Mouse (Mus musculus) layer of hippocampus, adult 11-12 months (tissue): ENCODE data around the gene Tmem82.

Source experiments
- DNase-seq: peaks from one replicate; pipeline ENCODE4 v3.0.0; 2022; ENCODE audit warnings: low spot score

Tmem82 gene

DNA sequence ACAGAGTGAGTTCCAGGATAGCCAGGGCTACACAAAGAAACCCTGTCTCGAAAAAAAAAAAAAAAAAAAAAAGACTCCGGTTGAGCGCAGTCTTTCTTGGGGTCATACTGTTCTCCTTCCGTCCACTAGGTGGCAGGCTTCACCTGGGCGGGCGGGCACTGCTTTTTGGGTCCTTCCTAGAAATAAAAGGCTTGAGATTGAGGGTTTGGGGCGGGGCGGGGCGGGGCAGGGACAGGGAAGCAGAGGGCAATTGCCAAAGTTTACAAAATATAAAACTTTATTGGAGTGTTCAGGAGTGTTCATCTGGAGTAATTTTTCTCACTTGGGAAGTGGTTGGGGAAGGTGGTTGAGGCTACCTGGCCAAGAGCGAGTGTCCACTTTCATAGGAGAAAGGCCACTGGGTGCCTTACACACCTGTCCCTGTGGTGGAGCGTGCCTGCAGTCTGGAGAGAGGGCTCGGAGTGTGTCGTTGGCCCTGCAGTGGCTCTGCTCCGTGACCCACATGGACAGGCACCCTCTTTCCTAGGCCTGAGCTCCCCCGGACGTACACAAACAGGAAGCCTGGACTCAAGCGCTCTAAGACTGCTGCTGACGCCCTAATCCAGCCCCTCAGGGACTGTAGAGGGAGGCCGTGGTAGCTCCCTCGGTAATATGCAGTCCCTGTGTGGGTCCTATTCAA is at the start of gene Tmem82:
Gene Tmem82 (minus strand): TSS at position 69 of the 679 bp plus-strand sequence.
- DNase-seq: no peak

DNA sequence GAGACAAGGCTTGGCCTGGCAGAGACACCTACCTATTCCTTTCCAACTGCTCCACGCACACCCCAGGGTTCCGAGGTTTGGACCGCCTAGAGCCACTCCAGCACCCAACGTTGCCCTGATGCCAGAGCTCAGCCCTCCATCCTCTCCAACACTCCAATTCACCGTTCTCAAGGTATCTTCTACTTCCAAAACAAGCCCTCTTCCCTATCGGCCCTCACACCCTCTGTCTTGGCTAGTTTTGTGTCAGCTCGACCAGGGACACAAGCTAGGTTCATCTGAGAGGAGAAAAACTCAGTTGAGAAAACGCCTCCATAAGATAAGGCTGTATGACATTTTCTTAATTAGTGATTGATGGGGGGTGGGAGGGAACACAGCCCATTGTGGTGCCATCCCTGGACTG is 46.4 kb upstream of the Tmem82 start, which contains the start of gene Plekhm2:
Gene Plekhm2 (minus strand): TSS at position 101 of the 400 bp plus-strand sequence.
- no peak for DNase-seq

DNA sequence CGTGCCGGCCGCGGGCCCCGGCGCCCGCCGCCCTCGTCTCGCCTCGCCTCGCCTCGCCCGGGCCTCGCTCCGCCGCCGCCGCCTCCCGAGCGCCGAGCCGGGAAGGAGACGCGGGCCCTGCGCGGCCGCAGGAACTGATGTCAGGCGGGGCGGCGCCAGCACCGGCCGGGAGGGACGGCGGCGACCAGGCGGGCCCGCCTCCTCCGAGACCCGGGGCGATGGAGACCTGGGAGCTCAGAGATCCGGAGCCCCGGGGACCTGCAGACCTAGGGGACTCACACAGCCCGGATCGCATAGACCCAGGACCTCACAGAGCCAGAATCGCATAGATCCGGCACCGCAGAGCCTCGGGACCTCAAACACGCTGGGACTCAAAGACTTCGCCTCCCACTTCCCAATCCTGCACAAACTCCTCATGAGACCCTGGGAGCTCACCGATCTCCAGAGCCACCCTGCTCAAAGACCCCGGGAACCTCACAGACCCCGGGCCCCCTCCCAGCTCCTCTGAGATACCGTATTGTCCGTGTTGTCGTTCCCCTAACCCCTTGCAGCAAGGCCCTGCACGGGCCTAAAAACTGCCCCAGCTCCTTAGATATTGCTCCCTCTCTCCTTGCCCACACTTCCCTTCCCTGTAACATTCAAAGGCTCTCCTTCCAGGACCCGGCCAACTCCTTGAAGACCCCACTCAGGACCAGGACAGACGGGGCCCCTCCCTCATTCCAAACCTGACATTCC is 45.7 kb upstream of the Tmem82 start:
- DNase-seq: peak; percentile 70

DNA sequence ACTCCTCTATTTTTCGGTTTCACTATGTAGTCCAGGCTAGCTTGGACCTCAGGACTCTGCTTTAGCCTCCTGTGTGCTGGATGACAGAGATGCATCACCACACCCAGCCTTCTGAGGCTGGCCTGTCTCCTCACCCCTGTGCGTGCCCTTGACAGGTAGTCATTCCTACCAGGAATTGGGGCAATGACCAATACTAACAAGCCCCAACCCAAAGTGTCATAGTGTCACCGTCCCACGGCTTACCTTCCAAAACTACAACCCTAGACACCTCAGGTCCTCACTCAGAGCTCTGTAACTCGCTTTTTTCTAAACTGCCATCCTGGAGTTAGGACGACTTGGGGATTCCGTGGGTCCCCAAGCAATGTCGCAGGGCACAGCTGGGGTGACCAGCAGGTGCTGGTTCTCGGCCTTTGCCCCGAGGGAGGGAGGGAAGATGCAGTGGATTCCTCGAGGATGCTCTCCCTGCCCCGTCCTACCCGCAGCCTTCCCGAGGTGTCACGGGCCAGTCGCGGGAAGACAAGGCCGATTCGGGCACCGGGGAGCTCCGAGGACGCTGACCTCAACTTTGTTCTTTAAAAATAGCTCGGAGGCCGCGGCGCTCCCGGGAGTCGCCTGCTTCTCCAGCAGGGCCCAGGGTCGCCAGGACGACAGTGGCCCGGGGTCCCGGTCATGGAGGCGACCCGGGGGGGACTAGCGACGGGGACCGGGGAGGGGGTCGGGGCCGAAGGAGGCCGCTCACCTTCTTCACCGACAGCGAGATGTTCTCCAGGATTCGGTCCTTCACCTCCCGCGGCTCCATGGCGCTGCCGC is 44.9 kb upstream of the Tmem82 start:
- no peak for DNase-seq

DNA sequence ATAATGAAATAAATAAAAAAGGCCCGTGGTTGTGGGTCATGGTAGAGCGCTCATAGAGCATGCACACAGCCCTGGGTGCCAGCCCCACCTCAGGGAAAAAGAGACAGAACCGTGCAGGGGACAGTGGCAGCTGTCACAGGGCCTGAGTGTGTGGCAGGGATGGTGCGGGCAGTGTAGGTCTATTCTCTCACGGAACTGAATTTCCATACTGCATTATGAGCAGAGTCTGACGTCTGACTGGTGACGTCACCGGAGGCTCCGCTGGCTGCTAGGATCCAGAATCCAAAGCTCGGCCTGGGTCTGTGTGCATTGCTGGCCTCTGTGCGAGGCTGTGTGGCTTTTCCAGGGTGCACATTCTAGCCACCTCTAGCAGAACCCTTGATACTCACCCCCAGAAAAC is 42.5 kb upstream of the Tmem82 start:
- DNase-seq: no peak

DNA sequence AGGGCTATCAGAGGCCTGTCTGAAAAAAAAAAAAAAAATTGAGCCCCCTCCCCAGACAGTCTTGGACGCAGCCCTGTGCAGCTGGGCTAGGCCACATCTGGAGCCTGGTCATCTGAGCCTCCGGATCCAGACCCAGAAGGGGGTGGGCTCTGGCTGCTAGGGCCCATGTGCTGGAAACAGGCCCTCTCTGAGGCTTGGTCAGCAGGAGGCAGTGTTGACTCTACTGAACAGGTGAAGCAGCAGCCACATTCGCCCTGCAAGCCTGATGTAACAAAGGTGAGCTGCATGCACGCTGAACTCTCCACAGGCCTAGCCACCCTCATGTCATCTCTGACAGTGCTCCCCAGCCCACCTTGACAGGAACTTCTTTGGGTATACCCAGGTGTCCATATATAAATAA is 41.3 kb upstream of the Tmem82 start:
- DNase-seq: no peak

DNA sequence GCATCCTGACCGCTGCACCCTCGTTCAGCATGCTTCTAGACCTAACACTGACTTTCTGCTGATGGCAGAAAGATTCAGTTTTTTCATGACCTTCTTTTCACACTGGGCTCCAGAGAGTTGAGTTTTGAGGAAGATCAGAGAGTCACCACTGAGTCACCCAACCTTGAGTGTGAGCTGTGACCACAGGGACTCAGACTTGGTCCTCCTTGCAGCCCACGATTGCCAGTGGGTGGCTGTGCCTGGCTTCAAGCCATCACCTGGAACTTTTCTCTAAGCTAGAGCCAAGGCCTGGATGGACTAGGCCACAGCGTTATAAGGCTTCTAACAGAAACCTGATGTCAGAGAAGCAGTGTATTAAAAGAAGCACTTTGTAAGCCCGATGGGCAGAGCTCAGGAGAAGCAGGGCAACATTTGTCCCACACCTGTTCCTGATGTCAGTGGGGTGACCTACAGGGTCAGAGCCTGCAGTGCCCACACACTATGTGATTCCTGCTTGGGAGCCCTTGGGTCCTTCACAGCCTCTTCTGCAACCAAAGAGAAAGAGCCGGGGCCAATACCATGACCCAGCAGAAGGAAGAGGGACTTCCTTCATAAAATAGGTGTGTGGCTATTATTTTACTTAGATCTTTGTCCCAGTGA is 40.5 kb upstream of the Tmem82 start:
- no peak for DNase-seq

DNA sequence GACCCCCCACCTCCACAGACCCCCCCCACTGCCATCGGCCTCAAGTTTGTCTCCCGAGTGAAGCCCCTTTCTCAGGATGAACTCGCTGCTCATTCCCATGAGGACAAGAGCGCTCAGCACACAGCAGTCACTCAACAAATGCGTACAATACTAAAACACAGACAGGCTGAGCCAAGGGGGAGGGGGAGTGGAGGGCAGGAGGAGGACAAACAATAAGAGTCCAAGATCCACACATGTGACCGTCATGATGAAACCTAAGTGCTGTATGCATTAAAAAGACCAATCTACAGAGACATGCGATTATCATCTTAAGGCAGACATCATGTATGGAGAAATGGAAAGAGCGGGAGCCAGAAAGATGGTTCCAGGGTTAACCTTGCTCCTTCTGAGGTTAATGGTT is 38.5 kb upstream of the Tmem82 start:
- DNase-seq: no peak

DNA sequence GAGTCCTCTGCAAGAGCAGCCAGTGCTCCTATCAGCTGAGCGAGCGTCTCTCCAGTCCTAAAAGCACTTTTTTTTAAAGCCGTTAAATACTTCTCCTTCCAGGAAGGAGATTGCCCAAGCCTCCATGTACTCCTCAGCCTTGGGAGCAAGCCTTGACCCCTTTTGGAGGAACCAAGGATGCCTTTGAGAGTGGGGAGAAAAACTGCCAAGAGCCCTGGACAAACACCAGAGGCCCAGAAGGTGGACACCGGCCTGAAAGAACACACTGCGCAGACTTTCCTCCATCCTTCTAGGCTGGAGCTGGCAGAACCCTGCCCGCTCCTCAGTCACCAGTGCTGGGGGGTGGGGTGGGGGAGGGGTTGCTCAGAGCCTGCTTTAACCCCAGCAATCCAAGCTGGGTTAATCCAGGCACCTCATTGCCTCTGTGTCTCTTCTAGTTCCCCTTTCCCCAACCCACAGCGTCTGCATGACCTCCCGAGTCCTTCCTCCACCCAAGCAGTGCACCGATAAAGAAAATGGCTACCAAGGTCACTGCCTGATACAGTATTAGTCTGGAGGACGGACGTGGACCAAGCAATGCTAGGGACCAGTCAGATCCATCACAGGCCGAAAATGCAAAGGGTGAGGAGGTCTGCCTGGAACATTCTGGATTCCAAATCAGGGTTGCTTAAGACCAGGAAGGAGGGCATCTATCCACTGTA is 37.6 kb upstream of the Tmem82 start:
- DNase-seq: peak; percentile 45

DNA sequence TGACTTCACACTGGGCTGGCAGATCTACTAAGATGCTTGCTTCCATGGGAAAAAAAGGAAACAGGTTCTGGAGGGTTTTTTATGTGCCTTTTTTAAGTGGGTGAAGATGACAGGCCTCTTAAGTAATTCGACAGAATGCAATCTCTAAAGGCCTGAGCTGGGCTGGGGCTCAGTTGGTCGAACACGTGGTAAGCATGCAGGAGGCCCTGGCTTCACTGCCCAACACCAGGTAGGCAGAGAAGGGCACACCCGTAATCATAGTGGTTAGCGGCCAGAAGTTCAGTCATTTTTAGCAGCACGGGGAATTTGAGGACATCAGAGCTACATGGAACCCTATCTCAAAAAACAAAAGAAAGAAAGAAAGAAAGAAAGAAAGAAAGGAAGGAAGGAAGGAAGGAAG is 36.1 kb upstream of the Tmem82 start:
- no peak for DNase-seq

DNA sequence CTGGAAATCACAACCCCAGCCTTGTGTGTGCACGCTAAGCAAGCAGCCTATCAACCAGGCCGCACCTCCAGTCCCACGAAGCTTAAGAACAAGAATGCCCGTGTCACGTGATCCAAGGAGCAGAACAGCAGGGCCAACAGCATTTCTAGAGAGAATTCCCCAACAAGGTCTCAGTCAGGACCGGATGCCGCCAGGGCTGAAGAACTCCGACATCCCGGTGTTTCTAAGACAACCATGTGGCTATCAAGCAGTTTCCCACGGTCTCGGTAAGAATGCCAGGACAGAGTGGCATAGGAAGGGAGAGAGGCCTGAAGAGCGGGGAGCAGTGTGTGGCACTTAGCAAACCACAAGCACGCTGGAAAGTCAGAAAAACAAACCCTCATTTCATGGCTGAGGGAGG is 35.4 kb upstream of the Tmem82 start:
- no peak for DNase-seq

DNA sequence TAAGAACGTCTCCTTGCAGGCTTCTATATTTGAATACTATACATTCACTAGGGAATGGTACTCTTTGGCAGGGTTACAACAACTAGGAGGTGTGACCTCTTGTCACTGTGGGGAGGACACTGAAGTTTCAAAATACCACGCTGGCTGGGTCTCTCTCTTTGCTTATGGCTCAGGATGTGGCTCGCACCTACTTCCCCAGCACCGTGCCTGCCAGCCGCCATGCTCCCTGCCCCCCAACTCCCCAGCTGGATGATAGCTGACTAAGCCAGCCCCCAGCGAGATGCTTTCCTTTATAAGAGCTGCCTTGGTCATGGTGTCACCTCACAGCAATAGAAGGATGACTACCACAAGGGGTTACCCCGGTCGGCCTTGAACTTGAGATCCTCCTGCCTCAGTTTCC is 34.6 kb upstream of the Tmem82 start:
- DNase-seq: no peak

DNA sequence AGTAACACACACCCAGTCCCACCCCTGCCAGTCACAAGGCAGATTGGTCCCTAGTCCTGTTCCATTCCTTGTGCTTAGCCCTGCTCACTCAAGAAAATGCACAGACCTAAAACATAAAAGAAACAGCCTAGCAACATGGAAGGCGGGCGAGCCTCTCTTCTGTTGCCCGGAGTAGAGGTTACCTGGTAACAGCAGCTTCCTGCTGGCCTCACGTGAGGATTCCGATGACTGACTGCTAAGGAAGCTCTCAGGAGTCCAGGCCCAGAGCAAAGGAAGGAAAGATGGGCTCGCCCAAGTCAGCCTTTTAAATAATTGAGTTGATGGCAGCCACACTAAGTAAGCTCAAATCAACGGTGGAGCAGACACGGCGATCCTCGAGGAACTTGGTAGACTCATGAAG is 33.5 kb upstream of the Tmem82 start:
- DNase-seq: no peak

DNA sequence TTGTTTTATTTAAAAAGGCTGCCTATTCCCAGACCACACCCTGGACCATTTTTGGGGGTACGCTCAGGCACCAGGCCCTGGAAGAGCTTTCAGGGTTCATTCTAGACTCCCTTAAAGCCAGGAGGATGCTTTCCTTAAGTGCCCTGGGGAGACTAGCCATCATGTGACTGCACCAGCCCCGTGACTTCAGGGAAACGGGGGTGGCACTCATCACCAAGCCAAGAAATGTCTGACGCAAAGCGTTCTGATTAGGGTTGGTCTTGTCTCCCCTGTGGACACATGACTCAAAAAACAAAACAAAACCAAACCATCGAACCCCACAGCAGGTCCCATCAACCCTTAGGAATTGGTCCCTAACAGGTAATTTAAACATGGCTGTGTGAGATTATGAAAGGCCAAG is 32.9 kb upstream of the Tmem82 start:
- no peak for DNase-seq

DNA sequence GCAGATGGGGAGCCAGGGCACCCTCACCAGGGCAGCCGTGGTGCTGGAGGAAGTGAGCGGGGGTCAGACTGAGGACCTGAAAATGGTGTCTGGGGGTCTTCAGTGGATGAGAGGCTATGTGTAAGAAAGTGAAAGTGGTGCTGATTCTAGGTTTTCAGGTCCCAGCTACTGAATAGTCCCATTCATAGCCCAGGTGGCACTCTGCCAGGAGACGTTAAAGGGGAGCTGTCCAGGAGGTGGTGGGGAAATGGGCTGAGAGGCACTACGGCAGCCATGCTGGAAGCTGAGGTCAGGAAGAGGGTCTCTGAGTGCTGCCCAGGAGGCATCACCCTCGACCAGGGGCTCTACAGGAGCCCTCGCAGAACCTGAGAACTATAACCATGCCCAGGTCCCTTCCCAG is 30.8 kb upstream of the Tmem82 start:
- peak; percentile 58 for DNase-seq

DNA sequence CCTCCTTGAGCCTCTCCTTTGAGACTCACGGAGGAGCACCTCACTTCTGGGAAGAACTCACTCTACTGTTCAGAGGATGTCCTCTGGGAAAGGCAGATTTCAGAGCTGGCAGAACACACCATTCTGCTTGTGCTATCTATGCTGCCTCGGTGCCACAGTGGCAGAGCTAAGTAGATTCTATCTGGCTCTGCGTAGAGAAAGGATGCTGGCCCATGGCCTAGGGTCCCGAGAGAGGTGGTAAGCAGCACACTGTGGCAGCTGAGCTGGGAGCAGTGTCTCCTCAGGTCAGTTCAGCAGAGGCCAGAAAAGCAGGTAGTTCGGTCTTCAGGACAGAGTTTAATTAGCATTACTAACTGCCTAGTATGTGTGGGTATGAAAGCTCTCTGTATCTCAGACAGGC is 29.8 kb upstream of the Tmem82 start:
- DNase-seq: no peak

DNA sequence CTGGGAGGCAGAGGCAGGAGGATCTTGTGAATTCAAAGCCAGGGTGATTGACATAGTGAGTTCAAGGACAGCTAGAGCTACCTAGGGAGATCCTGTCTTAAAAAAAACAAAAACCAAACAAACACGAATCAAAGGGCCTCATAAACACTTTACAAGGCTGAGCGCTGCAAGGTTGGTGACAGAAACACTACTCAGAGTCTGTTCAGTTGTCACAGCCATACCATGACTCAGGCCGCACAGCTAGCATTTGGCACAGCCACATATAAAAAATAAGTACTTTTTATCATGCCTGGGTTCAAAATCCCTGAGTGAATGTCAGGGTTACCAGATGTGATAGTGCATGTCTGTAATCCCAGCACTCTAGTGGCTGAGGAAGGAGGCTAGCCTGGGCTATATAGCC is 28.8 kb upstream of the Tmem82 start:
- no peak for DNase-seq

DNA sequence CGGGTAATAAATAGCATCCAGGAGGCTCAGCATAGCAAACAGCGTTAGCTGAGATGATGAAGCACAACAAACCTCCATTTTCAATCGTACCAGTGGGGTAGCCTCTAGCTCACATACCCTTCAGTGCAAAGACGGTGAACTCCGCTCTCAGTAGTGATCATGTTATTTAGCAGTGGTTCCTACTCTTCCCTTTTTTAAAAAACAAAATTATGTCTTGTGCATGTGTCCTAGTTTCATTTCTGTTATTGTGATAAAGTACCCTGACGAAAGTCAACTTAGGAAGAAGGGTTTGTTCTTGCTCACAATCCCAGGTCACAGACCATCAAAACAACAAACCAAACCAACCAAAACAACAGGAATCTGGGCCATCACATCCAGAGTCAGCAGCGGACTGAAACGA is 27.6 kb upstream of the Tmem82 start:
- no peak for DNase-seq

DNA sequence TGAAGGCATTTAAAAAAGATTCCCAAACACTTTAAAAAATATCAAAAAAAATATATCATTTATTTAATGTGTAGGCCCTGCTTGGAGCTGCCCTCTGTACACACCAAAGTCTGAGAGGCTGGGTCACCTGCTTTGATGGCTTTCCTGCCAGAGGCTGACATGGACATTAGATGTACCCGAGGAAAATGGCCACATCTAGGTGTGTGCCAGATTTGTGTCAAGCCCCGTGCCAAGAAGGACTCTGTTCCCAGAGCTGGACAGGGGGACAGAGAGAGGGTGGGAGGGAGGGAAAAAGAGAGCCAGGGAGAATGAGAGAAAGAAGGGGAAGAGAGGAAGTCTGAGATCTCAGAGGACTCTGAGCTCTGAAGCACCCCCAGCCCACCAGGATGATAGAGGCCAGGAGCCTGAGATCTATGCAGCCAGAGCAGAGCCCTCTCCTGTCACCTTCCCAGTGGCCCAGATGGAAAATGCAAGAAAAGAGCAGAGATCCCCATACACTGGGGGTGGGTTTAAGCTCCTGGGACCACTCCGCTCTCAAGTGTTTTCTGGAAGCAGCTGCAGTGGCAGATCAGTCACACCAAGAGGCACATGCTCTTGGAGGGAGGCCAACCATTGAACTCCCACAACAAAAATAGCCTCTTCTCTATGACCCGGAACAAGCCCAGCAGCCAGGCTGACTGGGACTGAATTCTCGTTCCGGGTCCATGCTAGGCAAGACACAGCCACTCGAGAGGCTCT is 24.9 kb upstream of the Tmem82 start:
- peak; percentile 87 for DNase-seq

DNA sequence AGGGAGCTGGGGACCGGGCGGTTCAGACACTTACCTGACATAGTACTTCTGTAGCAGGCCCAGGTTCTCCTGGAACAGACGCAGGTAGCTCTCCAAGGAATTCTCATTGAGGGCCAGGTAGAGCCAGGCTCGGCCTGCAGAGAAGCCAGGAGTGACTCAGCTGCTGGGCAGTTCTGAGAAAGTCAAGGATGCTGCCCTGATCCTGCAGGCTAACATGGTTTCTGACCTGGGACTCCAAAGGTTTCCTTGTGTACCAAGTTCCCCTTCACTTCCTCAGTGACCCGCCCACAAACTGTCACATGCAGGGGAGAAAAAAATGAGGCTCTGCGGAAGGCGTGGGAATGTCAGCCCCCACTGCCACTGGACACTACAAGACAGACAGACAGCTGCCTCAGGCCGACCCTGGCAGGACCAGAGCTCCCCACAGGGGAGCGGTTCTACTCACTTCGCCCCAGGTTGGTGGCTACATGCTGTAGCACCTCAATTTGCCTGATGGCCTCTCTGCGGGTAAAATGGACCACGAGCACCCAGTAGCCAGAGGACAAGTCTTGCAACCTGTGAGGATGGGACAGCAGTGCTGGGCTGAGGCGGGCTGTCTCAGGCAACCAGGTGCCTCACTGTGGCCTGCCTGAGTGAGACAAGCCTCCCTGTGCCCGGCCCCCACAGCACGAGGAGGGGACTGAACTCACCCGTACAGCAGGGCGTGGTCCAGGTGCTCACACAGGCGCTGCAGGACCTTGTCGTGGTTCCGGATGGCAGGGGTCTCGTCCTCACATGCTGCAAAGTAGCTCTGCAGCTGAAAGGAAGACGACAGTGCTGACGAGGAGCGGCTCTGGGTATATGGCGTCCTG is 23.8 kb upstream of the Tmem82 start:
- DNase-seq: no peak
